9 mouse cellular contexts compared by ENCODE assay signal in the genomic region with DNA sequence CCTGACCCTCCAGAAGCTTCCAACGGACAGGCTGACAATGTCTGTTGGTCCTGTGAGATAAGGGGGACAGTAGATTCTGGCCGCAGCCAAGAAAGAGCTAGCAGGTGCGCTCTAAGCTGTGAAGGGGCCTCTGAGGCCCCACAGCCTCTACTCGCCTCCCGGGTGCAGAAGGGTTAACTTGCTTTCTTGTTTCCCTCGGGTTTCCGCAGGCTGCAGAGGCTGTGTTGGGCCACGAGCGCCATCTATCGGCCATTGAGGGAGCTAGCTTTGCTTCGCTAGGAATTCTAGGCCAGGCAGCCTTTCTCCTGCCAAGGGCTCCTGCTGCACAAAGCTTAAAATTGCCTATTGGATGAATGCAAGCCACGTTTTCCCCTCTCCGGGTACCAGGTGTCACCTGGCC. TPM values are rescaled to one million over a fixed set of nuclear protein-coding genes. Genes with fewer than 3 reads are reported as not detected.
DNase-seq lines count a peak whose midpoint lies in the region; ATAC-seq lines count a peak whose summit lies in the region.
"Had no signal": no experiment of that assay in that cellular context is flagged by ENCODE, and none has a peak within 500 bp of the region (broad histone marks: within the 10 kb centered on the region; RNA-seq: fewer than 3 reads in every experiment).

No protein-coding gene starts in this region.

- no peak overlapping the region for H3K4me3 ChIP-seq in forebrain, embryonic 11.5 days (ENCODE audit: low read depth, low read length)
- H3K4me3 ChIP-seq in heart, embryonic 16.5 days (ENCODE audit: low read length): no peak overlapping the region
- H3K4me3 ChIP-seq in liver, embryonic 15.5 days (replicated peaks): no peak overlapping the region
- peak overlapping the region; percentile 23 for H3K4me3 ChIP-seq in neural tube, embryonic 13.5 days
- H3K4me3 ChIP-seq: embryonic facial prominence, embryonic 12.5 days had no signal

- peak; percentile 93 for DNase-seq in CD4-positive, CD25-positive, alpha-beta regulatory T cell, adult 2 months (ENCODE audit: low read depth, low spot score)
- DNase-seq in c-Kit-negative CD71-positive TER-119-positive erythroid progenitor cells, embryonic 14.5 days (ENCODE audit: low read depth, low spot score): peak; percentile 60
- DNase-seq in forebrain, embryonic 11.5 days (ENCODE audit: low spot score): peak; percentile 95
- DNase-seq in kidney, postnatal 4 days: peak; percentile 94 to 95
- peak; percentile 63 for DNase-seq in telencephalon, adult 2 months (ENCODE audit: low read depth, low spot score)

- H3K4me1 ChIP-seq in forebrain, embryonic 11.5 days (replicated peaks; ENCODE audit: control insufficient read depth, insufficient read depth, low read length): peaks cover 13% of the 10 kb centered on the region
- peaks cover 24% of the 10 kb centered on the region for H3K4me1 ChIP-seq in heart, embryonic 16.5 days (ENCODE audit: control insufficient read depth, insufficient read depth, low read length)
- peaks cover 46% of the 10 kb centered on the region for H3K4me1 ChIP-seq in liver, embryonic 15.5 days (replicated peaks)
- H3K4me1 ChIP-seq in neural tube, embryonic 13.5 days (replicated peaks): peaks cover 81% of the 10 kb centered on the region

- H3K27ac ChIP-seq in forebrain, embryonic 11.5 days (ENCODE audit: low read depth, low read length): no peak overlapping the region
- H3K27ac ChIP-seq in heart, embryonic 16.5 days (ENCODE audit: low read length): no peak overlapping the region
- H3K27ac ChIP-seq in liver, embryonic 15.5 days (replicated peaks): no peak overlapping the region
- peak overlapping the region; percentile 95 for H3K27ac ChIP-seq in neural tube, embryonic 13.5 days (replicated peaks)
- H3K27ac ChIP-seq: embryonic facial prominence, embryonic 12.5 days had no signal

- no peaks in the 10 kb centered on the region for H3K36me3 ChIP-seq in forebrain, embryonic 11.5 days (ENCODE audit: control insufficient read depth, insufficient read depth, low read length)
- H3K36me3 ChIP-seq in heart, embryonic 16.5 days (ENCODE audit: control insufficient read depth, insufficient read depth): no peaks in the 10 kb centered on the region
- no peaks in the 10 kb centered on the region for H3K36me3 ChIP-seq in liver, embryonic 15.5 days (replicated peaks)
- H3K36me3 ChIP-seq in neural tube, embryonic 13.5 days: no peaks in the 10 kb centered on the region
- H3K36me3 ChIP-seq: embryonic facial prominence, embryonic 12.5 days had no signal

- ATAC-seq in forebrain, embryonic 11.5 days (replicated peaks; ENCODE audit: low FRiP score): peak; percentile 42; the same call in 1 of the 2 replicates
- peak; percentile 46; the same call in 1 of the 2 replicates for ATAC-seq in heart, embryonic 16.5 days (replicated peaks; ENCODE audit: extremely low read depth, insufficient read depth, low FRiP score)
- ATAC-seq in liver, embryonic 15.5 days (ENCODE audit: insufficient read depth): no peak
- ATAC-seq in neural tube, embryonic 13.5 days (ENCODE audit: low read depth): peak; percentile 7; the same call in 1 of the 2 replicates

- no peak overlapping the region for H3K4me2 ChIP-seq in forebrain, embryonic 11.5 days (ENCODE audit: low read depth, low read length, severe bottlenecking)
- no peak overlapping the region for H3K4me2 ChIP-seq in heart, embryonic 16.5 days (ENCODE audit: low read depth, low read length)
- H3K4me2 ChIP-seq in liver, embryonic 15.5 days: peak overlapping the region; percentile 32
- H3K4me2 ChIP-seq in neural tube, embryonic 13.5 days: peak overlapping the region; percentile 91
- H3K4me2 ChIP-seq: embryonic facial prominence, embryonic 12.5 days had no signal

- H3K9ac ChIP-seq in forebrain, embryonic 11.5 days (ENCODE audit: low read length): no peak overlapping the region
- H3K9ac ChIP-seq in heart, embryonic 16.5 days (ENCODE audit: low read length): no peak overlapping the region
- no peak overlapping the region for H3K9ac ChIP-seq in liver, embryonic 15.5 days
- H3K9ac ChIP-seq in neural tube, embryonic 13.5 days: peak overlapping the region; percentile 62
- H3K9ac ChIP-seq: embryonic facial prominence, embryonic 12.5 days had no signal

- WGBS in forebrain, embryonic 11.5 days: 2% methylated on average over 13 of the region's 13 CpGs
- under 1% methylated on average over 13 of the region's 13 CpGs for WGBS in heart, embryonic 16.5 days
- 1% methylated on average over 13 of the region's 13 CpGs for WGBS in liver, embryonic 15.5 days (ENCODE audit: insufficient replicate concordance)
- WGBS in neural tube, embryonic 13.5 days: under 1% methylated on average over 13 of the region's 13 CpGs

- peaks cover 44% of the 10 kb centered on the region for H3K27me3 ChIP-seq in forebrain, embryonic 11.5 days (ENCODE audit: control insufficient read depth, insufficient read depth, low read length)
- peaks cover 44% of the 10 kb centered on the region for H3K27me3 ChIP-seq in heart, embryonic 16.5 days (ENCODE audit: control insufficient read depth, insufficient read depth, low read length)
- peaks cover 49% of the 10 kb centered on the region for H3K27me3 ChIP-seq in liver, embryonic 15.5 days
- H3K27me3 ChIP-seq in neural tube, embryonic 13.5 days: no peaks in the 10 kb centered on the region

- H3K9me3 ChIP-seq in forebrain, embryonic 11.5 days (ENCODE audit: control insufficient read depth, low read length): no peaks in the 10 kb centered on the region
- no peaks in the 10 kb centered on the region for H3K9me3 ChIP-seq in heart, embryonic 16.5 days (replicated peaks; ENCODE audit: control insufficient read depth, low read length)
- no peaks in the 10 kb centered on the region for H3K9me3 ChIP-seq in liver, embryonic 15.5 days (replicated peaks)
- no peaks in the 10 kb centered on the region for H3K9me3 ChIP-seq in neural tube, embryonic 13.5 days
- H3K9me3 ChIP-seq: embryonic facial prominence, embryonic 12.5 days had no signal

RNA-seq across cellular contexts. Expression of gene Smug1, which starts 1.5 kb away (rescaled TPM):
- 20.5 and 23.3 TPM in 2 replicates for polyA plus RNA-seq in forebrain, embryonic 11.5 days (2014; fragmentation: Nextera tagmentation; extraction: Ambion mirVana)
- 14.9 and 17.1 TPM in 2 replicates for polyA plus RNA-seq in heart, embryonic 16.5 days (2015; fragmentation: Nextera tagmentation; extraction: Ambion mirVana)
- polyA plus RNA-seq in liver, embryonic 15.5 days (2015; fragmentation: Nextera tagmentation; extraction: Ambion mirVana): 4.6 and 5.4 TPM in 2 replicates
- 36.1 and 41.0 TPM in 2 replicates for polyA plus RNA-seq in neural tube, embryonic 13.5 days (2015; fragmentation: Nextera tagmentation; extraction: Ambion mirVana)

Comparison
In these comparisons a context has a peak if more than half of its experiments do, and no peak if none do; other contexts are left out.
1. H3K4me2 ChIP-seq: peak in liver, embryonic 15.5 days (single experiment) and neural tube, embryonic 13.5 days (single experiment); none in forebrain, embryonic 11.5 days (single experiment) and heart, embryonic 16.5 days (single experiment).
2. Peak in every context shown above with its lines, with median percentiles within 50 percentile points of each other: DNase-seq.